Mouse (Mus musculus) ES-E14 (cell line): Measurements from ENCODE around the gene Rab4b.

Source experiments
- MAFK ChIP-seq: IDR thresholded peaks from 2 replicates; pipeline ENCODE4 v1.6.1; 2014; ENCODE audit warnings: mild to moderate bottlenecking, low read depth, low read length, inconsistent platforms; ENCODE audit not compliant: insufficient read depth
- ZC3H11A ChIP-seq: IDR thresholded peaks from 2 replicates; pipeline ENCODE4 v1.6.1; 2012; ENCODE audit warnings: low read depth, mild to moderate bottlenecking, inconsistent platforms, low read length, borderline replicate concordance

DNA sequence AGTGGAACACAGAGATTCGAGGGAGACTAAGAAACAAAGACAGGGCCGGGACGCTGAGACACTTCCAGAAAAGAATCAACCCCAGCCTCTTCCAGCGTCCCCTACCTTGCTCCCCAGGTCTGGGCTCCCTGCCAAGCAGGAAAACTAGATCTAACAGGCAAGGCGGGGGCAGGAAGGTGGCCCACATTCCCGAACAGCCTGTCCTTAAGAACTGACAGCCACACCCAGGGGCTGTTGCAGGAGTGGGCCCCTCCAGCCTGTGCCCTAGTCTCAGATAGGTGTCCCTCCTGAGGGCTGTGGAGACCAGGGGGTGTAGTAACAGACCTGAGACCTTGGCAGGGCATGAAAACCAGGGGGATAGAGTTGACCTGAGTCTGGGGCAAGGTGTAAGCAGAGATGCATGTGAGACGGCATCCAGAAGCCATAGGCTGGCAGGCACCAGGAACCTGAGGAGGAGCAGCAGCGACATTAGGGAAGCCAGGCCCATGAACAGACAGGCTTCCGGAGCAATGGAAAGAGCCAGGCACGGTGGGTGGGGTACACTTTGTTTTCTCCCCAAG lies 25.4 kb downstream of the Rab4b start, which contains the start of gene Cyp2t4:
- TF ChIP-seq MAFK (no peak), ZC3H11A (no peak)
